Mouse (Mus musculus) forebrain, embryonic 11.5 days (tissue): Measurements from ENCODE around the gene Glb1. TPM values are rescaled to one million over a fixed set of nuclear protein-coding genes. Genes with fewer than 3 reads are reported as not detected.

Experiments
- ATAC-seq: fragments of 200-750 bp; cut with Nextera tagmentation; replicated peaks from 2 replicates; pipeline ENCODE4 v1.8.0; 2017; ENCODE audit warnings: moderate TSS enrichment; ENCODE audit not compliant: low FRiP score
- DNase-seq: peaks from one replicate; pipeline ENCODE4 v3.0.0-alpha.2; 2017; ENCODE audit warnings: low spot score
- H3K27ac ChIP-seq: fragments of 300-500 bp; sonication (generic); 2 replicates; pipeline ENCODE4 v1.5.1; 2014; ENCODE audit warnings: low read depth, low read length
- H3K27me3 ChIP-seq: fragments of 300-500 bp; sonication (generic); 2 replicates; pipeline ENCODE4 v1.6.1; 2014; ENCODE audit warnings: mild to moderate bottlenecking, low read length, mixed read lengths; ENCODE audit not compliant: control insufficient read depth, insufficient read depth
- H3K36me3 ChIP-seq: fragments of 300-500 bp; sonication (generic); 2 replicates; pipeline ENCODE4 v1.6.1; 2014; ENCODE audit warnings: mild to moderate bottlenecking, low read length, moderate library complexity, mixed read lengths; ENCODE audit not compliant: control insufficient read depth, insufficient read depth
- H3K4me1 ChIP-seq: fragments of 300-500 bp; sonication (generic); replicated peaks from 2 replicates; pipeline ENCODE4 v1.6.1; 2014; ENCODE audit warnings: low read length, mixed read lengths; ENCODE audit not compliant: control insufficient read depth, insufficient read depth
- H3K4me2 ChIP-seq: fragments of 300-500 bp; sonication (generic); 2 replicates; pipeline ENCODE4 v1.6.1; 2014; ENCODE audit warnings: low read depth, mild to moderate bottlenecking, low read length, moderate library complexity, mixed read lengths; ENCODE audit not compliant: severe bottlenecking
- H3K4me3 ChIP-seq: fragments of 300-500 bp; sonication (generic); 2 replicates; pipeline ENCODE4 v1.5.1; 2014; ENCODE audit warnings: low read depth, low read length
- H3K9ac ChIP-seq: fragments of 300-500 bp; sonication (generic); 2 replicates; pipeline ENCODE4 v1.6.1; 2014; ENCODE audit warnings: low read length
- H3K9me3 ChIP-seq: fragments of 300-500 bp; sonication (generic); 2 replicates; pipeline ENCODE4 v1.6.1; 2016; ENCODE audit warnings: low read length, mixed read lengths; ENCODE audit not compliant: control insufficient read depth
- WGBS: fragments of 180-500 bp; shearing (Covaris S2); extraction: QIAGEN DNeasy Blood & Tissue Kit; methylation state at CpG from one replicate; pipeline ENCODE4 v1.1.7; 2014; 5-methylcytosine and 5-hydroxymethylcytosine counted together
- polyA plus RNA-seq: library from polyadenylated mRNA; unstranded; fragments of >200 nt; fragmentation: Nextera tagmentation; extraction: Ambion mirVana; gene quantifications from 2 replicates; pipeline ENCODE4 v1.2.1, GENCODE M21; 2014

Gene Glb1
- polyA plus RNA-seq, 1 experiment from 2014 or later: 21.6 TPM

GRCm38 (mm10) chr9:114380881-114381733 is 19.8 kb upstream of the Glb1 start:
- no peak overlapping the region for H3K9ac ChIP-seq
- H3K4me2 ChIP-seq: no peak overlapping the region
- no peaks in the 10 kb centered on the region for H3K27me3 ChIP-seq
- H3K4me3 ChIP-seq: no peak overlapping the region
- no peaks in the 10 kb centered on the region for H3K4me1 ChIP-seq
- no peaks in the 10 kb centered on the region for H3K36me3 ChIP-seq
- no peak for DNase-seq
- WGBS: 68% methylated on average over 17 of the region's 17 CpGs
- peak; percentile 56 for ATAC-seq
- no peak overlapping the region for H3K27ac ChIP-seq
- no peaks in the 10 kb centered on the region for H3K9me3 ChIP-seq

GRCm38 (mm10) chr9:114382936-114383710 is 17.8 kb upstream of the Glb1 start:
- no peak for ATAC-seq

GRCm38 (mm10) chr9:114384691-114385090 is 16.2 kb upstream of the Glb1 start:
- H3K4me1 ChIP-seq: no peaks in the 10 kb centered on the region
- no peak overlapping the region for H3K4me3 ChIP-seq
- 92% methylated on average over 24 of the region's 24 CpGs for WGBS
- no peak overlapping the region for H3K27ac ChIP-seq
- DNase-seq: peak; percentile 47
- no peak overlapping the region for H3K4me2 ChIP-seq
- H3K9ac ChIP-seq: no peak overlapping the region
- H3K27me3 ChIP-seq: no peaks in the 10 kb centered on the region
- H3K36me3 ChIP-seq: no peaks in the 10 kb centered on the region
- no peak for ATAC-seq
- H3K9me3 ChIP-seq: no peaks in the 10 kb centered on the region

More at GRCm38 (mm10) chr9:114382936-114383710, 17.8 kb upstream of the Glb1 start:
- Histone ChIP-seq H3K4me1 (no peaks in the 10 kb centered on the region), H3K4me2 (no peak overlapping the region), H3K27me3 (no peaks in the 10 kb centered on the region), H3K36me3 (no peaks in the 10 kb centered on the region), H3K27ac (no peak overlapping the region), H3K4me3 (no peak overlapping the region), H3K9me3 (no peaks in the 10 kb centered on the region), H3K9ac (no peak overlapping the region)
- 89% methylated on average over 17 of the region's 17 CpGs for whole genome bisulfite sequencing
- DNase-seq: no peak

GRCm38 (mm10) chr9:114385160-114385559 is 15.7 kb upstream of the Glb1 start:
- ATAC-seq: no peak
- peak; percentile 44 for DNase-seq
- no peaks in the 10 kb centered on the region for H3K27me3 ChIP-seq
- no peaks in the 10 kb centered on the region for H3K9me3 ChIP-seq
- no peak overlapping the region for H3K9ac ChIP-seq
- H3K4me3 ChIP-seq: no peak overlapping the region
- H3K27ac ChIP-seq: no peak overlapping the region
- no peak overlapping the region for H3K4me2 ChIP-seq
- WGBS: 97% methylated on average over 10 of the region's 10 CpGs
- no peaks in the 10 kb centered on the region for H3K4me1 ChIP-seq
- no peaks in the 10 kb centered on the region for H3K36me3 ChIP-seq

- ATAC-seq (no peak), DNase-seq (no peak)
- Histone ChIP-seq H3K4me3 (no peak overlapping the region), H3K36me3 (no peaks in the 10 kb centered on the region), H3K4me1 (no peaks in the 10 kb centered on the region), H3K4me2 (no peak overlapping the region), H3K9ac (no peak overlapping the region), H3K27ac (no peak overlapping the region), H3K9me3 (no peaks in the 10 kb centered on the region), H3K27me3 (no peaks in the 10 kb centered on the region)
- WGBS: 84% methylated on average over 6 of the region's 6 CpGs
These were observed 13.8 kb upstream of the Glb1 start for GRCm38 (mm10) chr9:114387086-114387485.

GRCm38 (mm10) chr9:114388288-114388687 is 12.6 kb upstream of the Glb1 start:
- Histone ChIP-seq H3K9ac (no peak overlapping the region), H3K4me1 (no peaks in the 10 kb centered on the region), H3K4me3 (no peak overlapping the region), H3K9me3 (no peaks in the 10 kb centered on the region), H3K27me3 (no peaks in the 10 kb centered on the region), H3K27ac (no peak overlapping the region), H3K4me2 (no peak overlapping the region), H3K36me3 (no peaks in the 10 kb centered on the region)
- no peak for ATAC-seq
- WGBS: 88% methylated on average over 8 of the region's 8 CpGs
- no peak for DNase-seq

GRCm38 (mm10) chr9:114388701-114389370 is 12.0 kb upstream of the Glb1 start:
- ATAC-seq (no peak), DNase-seq (no peak)
- 84% methylated on average over 3 of the region's 3 CpGs for WGBS
- Histone ChIP-seq H3K9me3 (no peaks in the 10 kb centered on the region), H3K9ac (no peak overlapping the region), H3K36me3 (no peaks in the 10 kb centered on the region), H3K4me1 (no peaks in the 10 kb centered on the region), H3K4me2 (no peak overlapping the region), H3K4me3 (no peak overlapping the region), H3K27me3 (no peaks in the 10 kb centered on the region), H3K27ac (no peak overlapping the region)

GRCm38 (mm10) chr9:114389371-114389904 is 11.4 kb upstream of the Glb1 start:
- no peaks in the 10 kb centered on the region for H3K4me1 ChIP-seq
- WGBS: 81% methylated on average over 8 of the region's 8 CpGs
- no peak overlapping the region for H3K27ac ChIP-seq
- H3K36me3 ChIP-seq: no peaks in the 10 kb centered on the region
- H3K27me3 ChIP-seq: no peaks in the 10 kb centered on the region
- DNase-seq (no peak), ATAC-seq (peak; percentile 51)
- H3K9me3 ChIP-seq: no peaks in the 10 kb centered on the region
- peak overlapping the region; percentile 87 for H3K4me2 ChIP-seq
- peak overlapping the region; percentile 72 for H3K4me3 ChIP-seq
- no peak overlapping the region for H3K9ac ChIP-seq
